Mouse (Mus musculus): Measurements from ENCODE around the gene Reln. TPM values are rescaled to one million over a fixed set of nuclear protein-coding genes. Genes with fewer than 3 reads are reported as not detected.

Reln gene
- polyA plus RNA-seq, 1 experiment from 2014 or later: 2.4 TPM

- TF ChIP-seq CTCF (IDR thresholded peaks at IDR 0.05) (no peak), EP300 (IDR thresholded peaks at IDR 0.05) (no peak)
- no peaks in the 10 kb centered on the region for H3K27me3 ChIP-seq (replicated peaks; ENCODE audit: insufficient read depth, low read length)
- 79% methylated on average over 4 of the region's 4 CpGs for WGBS
- no peak overlapping the region for H3K4me3 ChIP-seq (ENCODE audit: low read depth, low read length)
- H3K4me1 ChIP-seq (ENCODE audit: insufficient read depth, low read depth, low read length): no peaks in the 10 kb centered on the region
- no peak overlapping the region for H3K4me2 ChIP-seq (replicated peaks; ENCODE audit: low read depth, low read length)
- no peak for ATAC-seq
- H3K27ac ChIP-seq (ENCODE audit: low read length): no peak overlapping the region
- no peaks in the 10 kb centered on the region for H3K36me3 ChIP-seq (ENCODE audit: insufficient read depth, low read length)
- DNase-seq (ENCODE audit: low spot score): no peak
- H3K9me3 ChIP-seq (ENCODE audit: low read length): no peaks in the 10 kb centered on the region
- no peak overlapping the region for H3K9ac ChIP-seq (replicated peaks; ENCODE audit: low read depth)
These were observed 387.4 kb downstream of the Reln start for GRCm38 (mm10) chr5:21957061-21957460.

GRCm38 (mm10) chr5:21949507-21949897 lies 395.0 kb downstream of the Reln start:
- Histone ChIP-seq H3K4me1 (ENCODE audit: insufficient read depth, low read depth, low read length) (no peaks in the 10 kb centered on the region), H3K27me3 (replicated peaks; ENCODE audit: insufficient read depth, low read length) (no peaks in the 10 kb centered on the region), H3K27ac (ENCODE audit: low read length) (no peak overlapping the region), H3K4me2 (replicated peaks; ENCODE audit: low read depth, low read length) (no peak overlapping the region), H3K4me3 (ENCODE audit: low read depth, low read length) (no peak overlapping the region), H3K9me3 (ENCODE audit: low read length) (no peaks in the 10 kb centered on the region), H3K36me3 (ENCODE audit: insufficient read depth, low read length) (no peaks in the 10 kb centered on the region), H3K9ac (replicated peaks; ENCODE audit: low read depth) (no peak overlapping the region)
- 78% methylated on average over 7 of the region's 7 CpGs for whole genome bisulfite sequencing
- TF ChIP-seq CTCF (IDR thresholded peaks at IDR 0.05) (no peak), EP300 (IDR thresholded peaks at IDR 0.05) (no peak)
- DNase-seq (ENCODE audit: low spot score): no peak
- ATAC-seq: no peak

GRCm38 (mm10) chr5:21948736-21949506 lies 395.6 kb downstream of the Reln start:
- no peaks in the 10 kb centered on the region for H3K27me3 ChIP-seq (replicated peaks; ENCODE audit: insufficient read depth, low read length)
- H3K4me3 ChIP-seq (ENCODE audit: low read depth, low read length): no peak overlapping the region
- 82% methylated on average over 11 of the region's 11 CpGs for WGBS
- ATAC-seq: no peak
- DNase-seq (ENCODE audit: low spot score): no peak
- no peaks in the 10 kb centered on the region for H3K4me1 ChIP-seq (ENCODE audit: insufficient read depth, low read depth, low read length)
- H3K9me3 ChIP-seq (ENCODE audit: low read length): no peaks in the 10 kb centered on the region
- TF ChIP-seq CTCF (IDR thresholded peaks at IDR 0.05) (no peak), EP300 (IDR thresholded peaks at IDR 0.05) (no peak)
- no peak overlapping the region for H3K27ac ChIP-seq (ENCODE audit: low read length)
- H3K36me3 ChIP-seq (ENCODE audit: insufficient read depth, low read length): no peaks in the 10 kb centered on the region
- H3K9ac ChIP-seq (replicated peaks; ENCODE audit: low read depth): no peak overlapping the region
- no peak overlapping the region for H3K4me2 ChIP-seq (replicated peaks; ENCODE audit: low read depth, low read length)

GRCm38 (mm10) chr5:21947610-21948381 lies 396.7 kb downstream of the Reln start:
- no peak overlapping the region for H3K27ac ChIP-seq (ENCODE audit: low read length)
- no peaks in the 10 kb centered on the region for H3K4me1 ChIP-seq (ENCODE audit: insufficient read depth, low read depth, low read length)
- no peak overlapping the region for H3K9ac ChIP-seq (replicated peaks; ENCODE audit: low read depth)
- H3K27me3 ChIP-seq (replicated peaks; ENCODE audit: insufficient read depth, low read length): no peaks in the 10 kb centered on the region
- no peak overlapping the region for H3K4me3 ChIP-seq (ENCODE audit: low read depth, low read length)
- H3K9me3 ChIP-seq (ENCODE audit: low read length): no peaks in the 10 kb centered on the region
- no peak overlapping the region for H3K4me2 ChIP-seq (replicated peaks; ENCODE audit: low read depth, low read length)
- DNase-seq (ENCODE audit: low spot score): no peak
- WGBS: 79% methylated on average over 9 of the region's 9 CpGs
- no peak for ATAC-seq
- H3K36me3 ChIP-seq (ENCODE audit: insufficient read depth, low read length): no peaks in the 10 kb centered on the region
- TF ChIP-seq EP300 (IDR thresholded peaks at IDR 0.05) (no peak), CTCF (IDR thresholded peaks at IDR 0.05) (no peak)

GRCm38 (mm10) chr5:21944579-21944978 lies 399.9 kb downstream of the Reln start:
- Histone ChIP-seq H3K27me3 (replicated peaks; ENCODE audit: insufficient read depth, low read length) (no peaks in the 10 kb centered on the region), H3K4me2 (replicated peaks; ENCODE audit: low read depth, low read length) (no peak overlapping the region), H3K27ac (ENCODE audit: low read length) (no peak overlapping the region), H3K4me1 (ENCODE audit: insufficient read depth, low read depth, low read length) (no peaks in the 10 kb centered on the region), H3K9me3 (ENCODE audit: low read length) (no peaks in the 10 kb centered on the region), H3K4me3 (ENCODE audit: low read depth, low read length) (no peak overlapping the region), H3K36me3 (ENCODE audit: insufficient read depth, low read length) (no peaks in the 10 kb centered on the region), H3K9ac (replicated peaks; ENCODE audit: low read depth) (no peak overlapping the region)
- no peak for ATAC-seq
- no peak for DNase-seq (ENCODE audit: low spot score)
- WGBS: 73% methylated on average over 1 of the region's 1 CpGs
- TF ChIP-seq CTCF (IDR thresholded peaks at IDR 0.05): peak; percentile 24
- no peak for TF ChIP-seq EP300 (IDR thresholded peaks at IDR 0.05)

GRCm38 (mm10) chr5:21939405-21939804 lies 405.1 kb downstream of the Reln start:
- TF ChIP-seq EP300 (IDR thresholded peaks at IDR 0.05): no peak
- no peak for TF ChIP-seq CTCF (IDR thresholded peaks at IDR 0.05)
- 77% methylated on average over 9 of the region's 9 CpGs for WGBS
- Histone ChIP-seq H3K4me1 (ENCODE audit: insufficient read depth, low read depth, low read length) (no peaks in the 10 kb centered on the region), H3K27ac (ENCODE audit: low read length) (no peak overlapping the region), H3K9me3 (ENCODE audit: low read length) (no peaks in the 10 kb centered on the region), H3K27me3 (replicated peaks; ENCODE audit: insufficient read depth, low read length) (no peaks in the 10 kb centered on the region), H3K9ac (replicated peaks; ENCODE audit: low read depth) (no peak overlapping the region), H3K4me2 (replicated peaks; ENCODE audit: low read depth, low read length) (no peak overlapping the region), H3K36me3 (ENCODE audit: insufficient read depth, low read length) (no peaks in the 10 kb centered on the region), H3K4me3 (ENCODE audit: low read depth, low read length) (no peak overlapping the region)
- ATAC-seq: no peak
- no peak for DNase-seq (ENCODE audit: low spot score)
